23 mouse cellular contexts compared by ENCODE assay signal in genomic region chr5:150589945-150590344, GRCm38 (mm10).
"Had no signal": no experiment of that assay in that cellular context is flagged by ENCODE, and none has a peak within 500 bp of the region (broad histone marks: within the 10 kb centered on the region; RNA-seq: fewer than 3 reads in every experiment).

No protein-coding gene starts in this region.

- H3K4me2 ChIP-seq: heart, embryonic 11.5 days; heart, embryonic 13.5 days; heart, embryonic 15.5 days; hindbrain, embryonic 14.5 days; limb, embryonic 12.5 days; liver, embryonic 11.5 days had no signal

- ATAC-seq: hindbrain, embryonic 16.5 days; inflammation-experienced regulatory T-cells, adult 6 months; intestine, embryonic 16.5 days had no signal

- H3K36me3 ChIP-seq: heart, embryonic 13.5 days; heart, embryonic 15.5 days; limb, embryonic 10.5 days; limb, embryonic 12.5 days had no signal

- H3K4me3 ChIP-seq: heart, adult 2 months; heart, embryonic 13.5 days; heart, embryonic 15.5 days; layer of hippocampus, adult 2 months; left cerebral cortex, adult 2 months; limb, embryonic 10.5 days; limb, embryonic 12.5 days had no signal

- H3K27ac ChIP-seq: heart, adult 2 months; heart, embryonic 13.5 days; heart, embryonic 15.5 days; hindbrain, embryonic 14.5 days; layer of hippocampus, adult 2 months; left cerebral cortex, adult 2 months; limb, embryonic 10.5 days; limb, embryonic 12.5 days had no signal

- H3K9ac ChIP-seq: heart, embryonic 13.5 days; heart, embryonic 15.5 days; hindbrain, embryonic 14.5 days; limb, embryonic 12.5 days had no signal

- DNase-seq: gastrocnemius, postnatal 14 days; gastrocnemius, postnatal 36 days; heart, adult 11 months; heart, adult 2 months; heart, postnatal 14 days; heart, postnatal 36 days; kidney, adult 18-20 months; kidney, adult 8-10 months; kidney, postnatal 10 days; kidney, postnatal 25 days; kidney, postnatal 4 days had no signal

- H3K9me3 ChIP-seq: heart, embryonic 13.5 days; heart, embryonic 15.5 days; limb, embryonic 10.5 days; limb, embryonic 12.5 days had no signal
